Mouse (Mus musculus) megakaryocyte progenitor cell, adult 5-6 weeks (primary cell): ENCODE measurements around the gene Asap2. TPM values are rescaled to one million over a fixed set of nuclear protein-coding genes. Genes with fewer than 3 reads are reported as not detected.

Experiments used
- ATAC-seq: replicated peaks from 2 replicates; pipeline ENCODE4 v1.8.0; 2016; ENCODE audit warnings: mild to moderate bottlenecking, moderate TSS enrichment, inconsistent platforms; ENCODE audit not compliant: poor library complexity
- total RNA-seq, 2 experiments: library from RNA; stranded (forward) in 1 of 2; stranded (reverse) in 1 of 2; fragments of 157-497, 149-512 nt in 1 of 2; fragments of 200-1000 nt in 1 of 2; gene quantifications; 2 replicates each; pipeline versions ENCODE4 v1.2.3 to v1.2.4; 2015 to 2017

The Asap2 gene
- total RNA-seq, 2 experiments from 2014 or later = 2.4 to 4.3 TPM

DNA sequence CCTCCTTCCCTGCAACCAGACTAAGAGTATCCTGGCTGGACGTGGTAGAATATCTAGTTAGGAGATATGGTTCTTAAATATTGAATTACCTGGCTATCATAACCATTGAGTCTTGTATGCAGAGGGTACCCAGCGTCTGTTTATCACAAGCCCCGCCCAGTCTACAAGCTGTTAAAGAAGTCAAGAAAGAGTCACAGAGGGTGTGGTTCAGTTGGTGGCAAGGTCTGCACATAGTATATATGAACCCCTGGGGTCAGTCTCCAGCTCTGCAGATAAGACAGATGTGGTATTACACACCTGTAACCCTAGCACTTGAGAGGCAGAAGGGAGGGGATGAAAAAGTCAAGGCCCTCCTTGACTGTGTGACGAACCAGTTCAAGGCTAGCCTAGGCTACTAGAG lies 215.5 kb downstream of the Asap2 start:
- ATAC-seq = peak; percentile 35

DNA sequence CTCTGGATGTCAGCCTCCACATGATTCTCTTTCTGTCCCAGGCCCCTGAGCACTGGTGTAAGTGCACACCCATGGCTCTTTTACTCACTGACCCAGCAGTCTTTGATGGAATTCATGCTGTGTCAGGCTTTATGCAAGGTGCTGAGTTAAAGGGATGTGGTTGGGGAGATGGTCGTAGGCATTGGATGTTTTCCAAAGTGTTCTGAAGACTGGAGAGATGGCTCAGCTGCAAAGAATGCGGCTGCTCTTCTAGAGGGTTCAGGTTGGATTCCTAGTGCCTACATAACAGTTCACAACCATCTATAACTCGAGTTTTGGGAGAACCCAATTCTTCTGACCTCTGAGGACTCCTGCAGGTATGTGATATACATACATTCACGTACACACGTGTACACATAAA lies 217.2 kb downstream of the Asap2 start:
- ATAC-seq = no peak

DNA sequence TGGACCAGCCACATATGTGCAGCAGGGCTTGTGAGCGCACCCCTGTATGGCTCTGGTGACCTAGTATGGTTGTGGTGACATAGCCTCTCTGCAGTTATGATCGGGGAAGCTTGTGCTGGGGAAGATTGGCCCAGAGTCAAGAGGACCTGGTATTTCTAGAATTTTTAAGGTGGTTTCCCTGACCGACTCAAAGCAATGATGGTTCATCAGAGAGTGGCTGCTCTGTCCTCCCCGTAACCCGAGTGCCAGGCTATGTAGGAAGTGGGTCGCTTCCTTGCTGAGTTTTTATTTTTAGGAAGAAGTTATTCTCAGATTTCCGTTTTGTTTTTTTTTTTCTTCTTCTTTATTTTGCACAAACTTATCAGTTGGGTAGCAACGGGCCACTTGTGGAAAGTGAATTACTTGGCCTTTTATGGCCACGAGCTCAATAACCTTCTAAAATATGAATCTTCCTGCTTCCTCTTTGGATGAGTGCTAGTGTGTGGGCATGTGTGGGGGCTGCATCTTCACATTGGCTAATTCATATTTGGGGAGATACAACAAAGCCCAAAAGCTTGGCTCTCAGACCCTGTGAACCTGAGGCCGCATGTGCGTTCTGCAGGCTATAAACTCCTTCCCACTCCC lies 218.0 kb downstream of the Asap2 start:
- ATAC-seq = peak; percentile 42

DNA sequence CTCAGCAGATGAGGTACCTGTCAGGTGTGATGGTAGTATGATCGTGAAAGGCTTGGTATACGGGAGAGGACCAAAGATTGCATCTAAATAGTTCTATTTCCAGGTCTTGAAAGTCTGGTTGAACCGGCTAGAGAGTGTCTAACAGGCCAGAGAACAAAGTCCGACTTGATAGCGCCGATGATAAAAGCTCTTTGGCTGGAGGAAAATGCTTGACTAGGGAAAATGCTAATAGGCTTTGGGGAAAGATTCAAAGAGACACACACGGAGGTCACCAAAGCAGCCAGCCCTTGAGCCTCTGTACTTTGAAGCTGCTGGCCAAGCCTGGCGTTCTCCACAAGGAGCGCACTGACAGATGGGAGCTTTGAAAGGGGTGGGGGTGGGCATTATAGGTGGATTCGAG lies 219.0 kb downstream of the Asap2 start:
- no peak for ATAC-seq

DNA sequence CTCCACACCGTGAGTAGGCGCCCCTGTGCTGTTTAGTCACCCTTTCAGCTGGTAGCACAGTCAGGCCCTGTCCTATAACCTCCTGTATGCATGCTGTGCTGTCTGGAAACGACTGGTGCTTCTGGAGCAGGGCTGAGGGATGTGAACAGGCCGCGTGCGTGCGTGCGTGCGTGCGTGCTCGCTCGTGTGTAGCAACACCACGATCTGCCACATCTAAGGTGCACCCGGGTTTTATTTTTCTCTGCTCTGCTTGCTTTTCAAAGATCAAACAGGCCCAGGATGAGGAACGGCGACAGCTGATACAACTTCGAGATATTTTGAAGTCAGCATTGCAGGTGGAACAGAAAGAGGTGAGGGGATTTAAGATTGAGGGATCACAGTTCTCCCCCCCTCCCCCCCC lies 222.6 kb downstream of the Asap2 start:
- no peak for ATAC-seq

DNA sequence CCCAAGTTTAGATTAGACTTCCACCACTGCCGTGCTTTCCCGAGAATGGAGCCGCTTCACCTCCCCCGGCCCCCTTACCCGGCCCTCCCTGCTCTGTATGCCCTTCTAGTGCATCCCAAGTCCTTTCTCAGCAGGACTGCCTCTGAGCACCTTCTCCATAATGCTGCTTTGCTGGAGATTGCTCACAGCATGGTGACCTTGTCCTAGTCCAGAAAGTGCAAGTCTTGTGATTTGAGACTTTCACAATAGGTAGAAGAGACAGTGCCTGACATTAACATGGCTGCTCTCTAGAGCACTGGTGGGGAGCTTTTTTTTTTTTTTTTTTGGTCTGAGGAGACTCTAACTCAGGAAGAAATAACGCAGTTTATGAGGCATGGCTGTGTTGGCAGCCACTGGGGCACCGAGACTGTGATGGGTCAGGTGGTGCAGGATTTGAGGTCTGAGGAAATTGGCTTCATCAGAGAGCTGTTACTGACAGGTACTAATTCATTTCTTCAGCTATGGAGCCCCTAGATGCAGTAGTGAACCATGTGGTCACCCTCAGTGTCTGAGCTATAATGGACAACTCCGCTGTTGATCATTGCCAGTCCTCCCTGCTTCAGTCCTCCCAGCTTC lies 224.4 kb downstream of the Asap2 start:
- ATAC-seq = no peak

DNA sequence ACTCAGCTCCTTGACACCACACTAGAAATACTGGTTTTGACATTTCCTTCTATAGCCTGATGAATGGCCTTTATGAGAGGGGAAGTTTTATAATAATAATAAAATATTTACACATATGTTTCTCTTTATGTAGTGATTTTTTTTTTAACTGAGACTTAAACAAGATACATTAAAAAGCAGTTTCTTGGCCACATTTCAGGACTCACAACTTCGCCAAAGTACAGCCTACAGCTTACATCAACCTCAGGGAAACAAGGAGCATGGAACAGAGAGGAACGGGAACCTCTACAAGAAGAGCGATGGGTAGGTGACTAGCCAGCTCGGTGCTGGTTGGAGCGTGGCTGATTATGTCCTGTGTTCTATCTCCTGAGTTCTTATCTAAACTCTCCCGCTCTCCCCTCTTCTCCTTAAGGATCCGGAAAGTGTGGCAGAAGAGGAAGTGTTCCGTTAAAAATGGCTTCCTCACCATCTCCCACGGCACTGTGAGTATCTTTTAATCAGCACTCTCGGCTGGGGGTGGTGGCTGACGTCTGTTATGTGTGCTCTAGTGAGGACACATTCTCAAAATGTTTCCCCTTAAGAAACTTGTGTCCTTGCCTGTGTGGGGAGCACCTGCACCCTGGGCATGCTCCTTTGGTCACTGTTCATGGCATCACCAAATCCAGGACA lies 227.7 kb downstream of the Asap2 start:
- peak; percentile 59 for ATAC-seq

DNA sequence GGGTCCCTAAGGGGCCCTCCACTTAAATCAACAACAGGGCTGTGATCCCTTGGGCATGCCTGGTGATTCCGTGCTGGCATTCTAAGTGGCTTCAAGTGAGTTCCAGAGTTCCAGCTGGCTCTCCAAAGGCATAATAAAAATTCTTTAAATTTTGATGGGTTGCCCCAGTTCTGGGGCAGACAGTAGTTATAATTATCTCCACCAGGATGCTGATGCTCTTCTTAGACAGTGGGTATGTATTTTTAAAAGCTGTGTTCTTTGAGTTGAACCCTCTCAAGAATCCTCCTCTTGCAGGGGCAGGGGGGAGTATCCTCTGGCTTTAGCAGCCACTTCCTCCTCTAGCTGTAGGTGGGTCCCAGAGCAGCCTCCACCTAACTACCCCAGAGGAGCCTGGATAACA lies 230.3 kb downstream of the Asap2 start:
- no peak for ATAC-seq

DNA sequence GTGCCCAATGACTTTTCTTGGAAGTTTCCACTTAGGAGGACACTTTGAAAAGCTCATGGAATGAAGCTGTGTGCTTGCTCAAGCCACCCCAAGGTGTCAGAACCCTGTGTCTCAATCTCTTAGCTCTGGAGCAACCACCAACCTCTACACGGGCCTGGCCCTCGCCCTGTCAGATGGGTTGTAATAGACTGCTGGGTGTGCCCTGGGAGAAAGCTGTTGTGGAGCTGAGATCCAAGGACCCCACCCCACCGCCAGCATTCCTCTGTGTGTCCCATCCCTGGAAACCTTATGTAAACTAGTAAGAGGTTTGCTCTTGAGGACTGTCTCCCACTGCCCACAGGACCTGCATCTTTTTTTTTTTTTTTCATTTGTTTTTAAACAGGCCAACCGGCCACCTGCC lies 233.7 kb downstream of the Asap2 start:
- no peak for ATAC-seq

DNA sequence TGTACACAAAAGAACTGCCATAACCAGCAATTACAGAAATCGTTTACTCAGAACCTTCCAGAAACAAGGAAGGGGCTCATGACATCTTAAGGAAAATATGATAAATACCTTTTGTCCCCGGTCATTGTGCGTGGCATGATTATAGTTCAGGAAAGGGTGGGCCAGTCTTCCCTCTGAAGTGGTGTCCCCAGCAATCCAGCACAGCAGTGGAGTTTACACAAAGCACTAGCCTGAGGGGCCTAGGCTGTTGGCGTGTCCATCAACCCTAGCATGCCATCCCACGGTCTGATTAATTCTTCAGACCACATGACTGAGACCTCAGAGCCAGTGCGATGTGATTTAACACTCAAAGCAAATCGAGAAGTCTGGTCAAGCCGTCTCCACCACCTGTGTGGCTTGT lies 235.1 kb downstream of the Asap2 start:
- ATAC-seq = no peak

DNA sequence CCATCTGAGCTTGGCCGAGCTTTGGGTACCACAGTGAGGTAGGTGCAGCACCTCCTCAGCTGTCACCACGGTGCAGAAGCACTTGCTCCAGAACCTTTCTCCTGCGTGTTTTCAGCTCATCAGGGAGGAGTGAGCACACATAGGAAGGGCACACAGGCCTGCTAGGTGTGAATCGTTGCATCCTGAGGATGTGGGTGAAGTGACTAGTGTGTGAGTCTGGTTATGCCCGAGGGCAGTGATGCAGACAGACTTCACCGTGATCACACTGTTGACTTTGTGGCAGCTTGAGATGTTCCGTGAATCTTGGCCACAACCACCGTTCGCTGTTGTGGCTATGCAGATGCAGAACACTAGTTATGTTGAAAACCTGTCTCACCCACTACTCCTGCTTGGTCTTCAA lies 236.1 kb downstream of the Asap2 start:
- no peak for ATAC-seq

DNA sequence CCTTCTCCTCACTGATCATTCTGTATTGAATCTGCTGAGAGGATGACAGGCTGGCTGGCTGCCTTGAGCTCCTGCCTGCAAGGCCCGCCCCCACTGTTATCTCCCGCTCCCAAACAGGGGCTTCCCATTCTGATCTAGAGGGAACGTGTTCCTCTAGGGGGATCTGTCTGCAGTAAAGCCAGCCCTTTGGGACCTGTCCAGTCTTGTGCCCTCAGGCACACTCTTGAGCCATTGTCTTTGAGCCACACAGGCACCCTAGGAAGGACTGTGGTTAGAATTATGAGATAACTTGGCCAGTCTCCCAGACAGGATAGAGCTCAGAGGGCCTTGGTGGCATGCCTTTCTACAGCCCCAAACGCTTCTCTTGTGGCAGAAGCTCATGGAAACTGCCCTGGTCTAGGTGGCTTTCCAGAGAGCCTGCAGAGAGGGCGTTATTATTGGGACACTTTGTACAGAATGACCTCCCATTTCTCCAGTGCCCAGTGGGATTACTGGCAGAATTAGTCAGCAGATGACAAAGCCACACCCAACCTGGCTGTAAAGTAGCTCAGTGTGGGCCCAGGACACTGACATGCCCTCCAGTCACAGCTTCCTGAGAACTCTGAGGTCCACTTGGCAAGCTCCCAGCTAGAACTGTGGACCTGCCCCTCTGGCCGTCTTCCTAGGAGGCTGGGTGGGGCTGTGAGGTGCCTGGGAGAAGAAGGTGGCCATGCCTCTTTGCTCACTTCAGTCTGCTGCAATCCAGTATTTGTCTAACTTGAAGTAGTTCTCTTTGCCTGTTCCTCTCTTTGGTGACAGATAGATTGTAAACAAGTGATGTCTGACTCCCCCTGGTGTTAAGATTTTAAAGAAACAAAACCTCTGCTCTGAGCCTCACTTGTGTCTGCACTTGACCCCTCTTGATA lies 237.1 kb downstream of the Asap2 start:
- ATAC-seq = peak; percentile 63

DNA sequence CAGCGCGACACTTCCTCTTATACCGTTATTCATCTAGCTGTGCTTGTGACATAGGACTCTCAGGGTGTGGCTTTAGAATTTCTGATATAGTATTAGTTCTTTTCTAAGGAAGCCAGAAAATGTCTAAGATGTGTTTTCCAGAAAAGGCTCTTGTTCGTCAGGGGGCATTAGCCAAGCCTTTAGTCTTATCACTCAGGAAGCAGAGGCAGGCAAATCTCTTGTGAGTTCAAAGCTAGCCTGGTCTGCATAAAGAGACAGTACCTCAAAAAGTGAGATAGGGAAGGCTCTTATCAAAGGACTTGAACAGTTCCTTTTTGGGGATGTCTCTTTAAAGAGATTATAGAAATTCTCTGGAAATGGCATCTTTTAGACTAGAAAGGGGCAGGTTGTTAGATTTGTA lies 238.4 kb downstream of the Asap2 start:
- ATAC-seq = peak; percentile 15

DNA sequence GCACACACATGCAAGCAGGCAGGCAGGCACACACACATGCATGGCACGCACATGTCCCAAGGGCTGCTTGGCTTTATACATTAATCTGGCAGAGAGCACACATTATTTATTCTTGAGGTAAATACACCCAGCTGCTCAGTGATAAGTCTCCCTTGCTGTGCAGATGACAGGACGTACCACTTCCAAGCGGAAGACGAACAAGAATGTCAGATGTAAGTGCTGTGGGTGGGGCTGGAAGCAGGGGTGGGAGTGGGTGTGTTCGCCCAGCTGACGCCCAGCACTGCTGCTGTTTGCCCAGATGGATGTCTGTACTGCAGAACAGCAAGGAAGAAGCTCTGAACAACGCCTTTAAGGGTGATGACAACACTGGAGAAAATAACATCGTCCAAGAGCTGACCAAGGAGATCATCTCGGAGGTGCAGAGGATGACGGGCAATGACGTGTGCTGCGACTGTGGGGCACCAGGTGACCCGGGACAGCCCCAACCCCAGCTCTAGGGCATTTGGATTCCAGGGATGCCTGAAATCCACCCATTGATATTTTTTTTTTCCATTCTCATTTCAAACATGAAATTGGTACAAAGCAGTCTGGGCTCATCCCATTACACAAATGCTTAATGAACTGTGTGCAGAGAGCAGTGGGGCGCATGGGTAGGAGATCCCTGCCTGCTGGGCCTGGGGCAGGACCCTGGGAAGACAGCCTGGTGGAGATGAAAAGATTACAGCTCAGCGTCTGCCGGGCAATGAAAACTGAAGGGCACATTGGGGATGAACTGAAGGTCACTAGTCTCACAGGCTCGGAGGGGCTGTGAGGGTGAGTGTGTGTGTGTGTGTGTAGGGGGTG lies 239.0 kb downstream of the Asap2 start:
- ATAC-seq = peak; percentile 53

DNA sequence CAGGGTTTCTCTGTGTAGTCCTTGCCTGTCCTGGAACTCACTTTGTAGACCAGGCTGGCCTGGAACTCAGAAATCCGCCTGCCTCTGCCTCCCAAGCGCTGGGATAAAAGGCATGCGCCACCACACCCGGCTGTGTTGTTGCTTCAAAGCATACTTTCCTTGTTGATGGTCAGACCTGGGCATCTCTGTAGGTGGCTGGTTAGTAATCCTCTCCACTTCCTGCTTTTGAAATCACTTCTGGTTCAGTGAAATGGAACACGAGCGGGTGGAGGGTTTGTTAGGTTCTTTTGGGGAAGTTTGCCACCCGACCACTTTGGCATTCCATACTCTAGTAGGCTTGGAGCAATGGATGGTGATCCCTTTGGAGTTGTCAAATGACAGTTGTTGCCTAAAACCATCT lies 243.5 kb downstream of the Asap2 start:
- 0 out of 2 replicates have a peak, but pooled peaks have one; percentile 27 for ATAC-seq

DNA sequence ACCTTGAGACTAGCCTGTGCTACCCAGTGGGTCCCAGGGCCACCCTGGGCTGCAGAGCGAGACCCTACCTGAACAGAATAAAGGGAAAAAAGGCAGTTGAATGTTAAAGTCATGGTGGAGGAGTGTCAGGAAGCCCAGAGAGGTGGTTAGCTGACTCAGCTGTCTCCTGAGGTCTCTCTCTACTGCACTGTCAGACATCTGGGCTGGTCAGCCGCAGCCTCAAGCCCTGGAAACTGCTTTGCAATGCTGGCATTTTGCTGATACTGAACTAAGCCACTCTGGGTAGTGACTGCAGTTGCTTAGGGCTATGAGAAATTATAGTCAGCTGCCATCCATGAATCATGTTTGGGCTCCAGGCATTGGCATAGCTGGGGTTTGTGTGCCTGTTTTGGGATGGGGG lies 244.3 kb downstream of the Asap2 start:
- ATAC-seq = peak; percentile 81

DNA sequence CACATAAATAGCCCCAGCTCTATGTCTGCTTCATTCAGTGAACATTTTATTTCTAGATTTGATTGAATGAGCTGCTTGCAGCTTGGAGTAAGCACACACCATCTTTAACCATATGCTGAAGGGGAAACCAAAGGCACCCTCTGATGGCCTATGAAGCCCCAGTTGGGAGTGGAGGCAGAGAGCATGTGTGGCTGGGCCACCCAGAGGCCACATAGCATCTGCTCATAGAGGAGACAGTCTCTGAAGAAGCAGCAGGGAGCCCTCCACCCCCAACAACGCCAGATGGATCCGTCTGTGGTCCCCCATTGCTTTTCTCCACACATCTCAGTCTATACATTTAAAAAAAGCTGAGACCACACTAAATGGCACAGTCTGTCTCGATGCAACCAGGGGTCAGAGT lies 251.7 kb downstream of the Asap2 start:
- ATAC-seq = no peak

DNA sequence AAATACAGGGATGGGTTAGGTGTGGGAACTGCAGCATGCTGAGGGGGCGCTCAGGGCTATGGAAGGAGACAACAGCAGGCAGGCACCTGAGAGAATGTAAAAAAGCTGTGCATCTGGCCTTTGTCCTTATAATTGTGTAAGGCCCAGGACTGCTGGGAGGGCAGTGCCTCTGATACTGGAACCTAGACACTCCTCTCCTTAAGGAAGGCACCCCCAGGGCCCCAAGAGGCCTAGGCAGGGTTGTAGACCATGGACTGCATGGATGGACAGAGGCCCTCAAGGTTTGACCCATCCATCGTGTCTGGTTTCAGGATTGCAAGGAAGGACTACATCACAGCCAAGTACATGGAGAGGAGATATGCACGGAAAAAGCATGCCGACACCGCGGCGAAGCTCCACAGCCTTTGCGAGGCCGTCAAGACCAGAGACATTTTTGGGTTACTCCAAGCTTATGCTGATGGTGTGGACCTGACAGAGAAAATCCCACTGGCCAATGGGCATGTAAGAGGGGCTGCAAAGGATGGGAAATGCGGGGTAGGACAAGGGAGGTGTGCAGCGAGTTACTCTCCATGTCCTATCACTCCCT lies 254.2 kb downstream of the Asap2 start:
- no peak for ATAC-seq

DNA sequence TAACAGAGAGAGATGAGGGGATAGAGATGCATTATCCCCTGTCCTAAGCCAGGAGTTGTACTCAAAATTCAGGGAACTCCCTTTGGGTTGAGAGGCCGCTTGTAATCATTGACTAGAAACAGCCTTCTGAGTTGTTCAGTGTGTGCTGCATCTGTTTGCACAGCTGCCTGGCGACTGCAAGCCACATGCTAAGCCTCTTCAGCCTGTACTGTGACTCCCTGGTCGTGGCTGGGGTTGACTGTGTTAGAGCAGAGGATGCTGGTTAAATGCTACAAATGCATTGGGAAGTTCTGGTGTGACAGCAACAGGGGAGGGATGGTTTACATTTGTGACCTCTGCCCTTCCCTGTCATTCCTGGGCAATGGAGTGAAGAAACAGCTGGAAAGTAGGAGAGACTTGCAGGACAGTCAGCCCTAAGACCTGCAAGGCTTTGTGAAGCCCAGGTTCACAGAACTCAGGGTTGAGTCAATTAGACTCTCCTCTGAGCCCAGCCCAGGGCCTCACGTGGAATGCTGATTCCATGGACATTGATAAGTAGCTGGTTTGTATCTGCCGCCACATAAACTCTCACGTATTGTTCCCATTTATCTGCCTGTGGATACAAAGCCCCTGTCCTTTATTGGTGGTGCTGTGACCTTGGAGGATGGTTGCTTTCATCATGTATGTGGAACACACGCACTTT lies 257.6 kb downstream of the Asap2 start:
- ATAC-seq = no peak
